19 mouse cellular contexts compared by ENCODE assay signal in the genomic region with DNA sequence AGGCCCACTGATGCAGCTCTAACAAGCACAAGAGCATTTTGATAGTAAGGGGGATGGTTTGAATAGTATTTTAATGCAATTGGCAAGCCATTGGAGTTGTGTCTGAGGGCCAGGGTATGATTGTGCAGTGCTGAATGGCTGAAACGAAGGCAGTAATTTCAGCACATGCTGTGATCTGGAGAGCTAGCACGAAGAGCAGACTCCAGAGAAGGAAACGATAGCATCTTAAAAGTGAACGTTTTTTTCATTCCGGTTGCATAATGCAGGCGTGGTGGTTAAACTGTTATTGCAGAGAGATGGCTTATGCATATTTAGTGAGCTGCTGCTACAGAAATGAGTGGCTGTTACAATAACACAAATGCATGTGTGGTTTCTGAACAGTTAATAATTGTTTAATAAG. TPM values are rescaled to one million over a fixed set of nuclear protein-coding genes. Genes with fewer than 3 reads are reported as not detected.
DNase-seq lines count a peak whose midpoint lies in the region; ATAC-seq and TF ChIP-seq lines count a peak whose summit lies in the region.
"Had no signal": no experiment of that assay in that cellular context is flagged by ENCODE, and none has a peak within 500 bp of the region (broad histone marks: within the 10 kb centered on the region; RNA-seq: fewer than 3 reads in every experiment).

No protein-coding gene starts in this region.

- peak; percentile 6 to 31 for DNase-seq in layer of hippocampus, postnatal 14 days (ENCODE audit: low spot score in 2 of 2)
- DNase-seq in layer of hippocampus, postnatal 10 days (ENCODE audit: low spot score in 2 of 2), result no peak
- peak; percentile 1 for DNase-seq in A20 (ENCODE audit: low read depth, low spot score)
- peak; percentile 82 for DNase-seq in brain, embryonic 14.5 days (ENCODE audit: low read depth)
- DNase-seq in thymus, postnatal 10 days (ENCODE audit: low spot score in 2 of 2), result no peak
- no peak for DNase-seq in thymus, postnatal 14 days
- DNase-seq: cerebellum, adult 18-20 months; gastrocnemius, postnatal 10 days; kidney, postnatal 36 days; liver, embryonic 13.5 days; lung, postnatal 10 days; retina, postnatal 1 day; thymus, adult 18-20 months had no signal

- no peak for TF ChIP-seq POLR2A in brain, embryonic 14.5 days (IDR thresholded peaks at IDR 0.05; ENCODE audit: borderline replicate concordance, extremely low read depth, insufficient read depth, insufficient read length, poor library complexity, severe bottlenecking)

- no peaks in the 10 kb centered on the region for H3K9me3 ChIP-seq in midbrain, embryonic 16.5 days (replicated peaks; ENCODE audit: control insufficient read depth, low read length, poor library complexity, severe bottlenecking)
- H3K9me3 ChIP-seq: limb, embryonic 10.5 days; liver, embryonic 13.5 days; midbrain, embryonic 12.5 days had no signal

- peak; percentile 71 for ATAC-seq in midbrain, embryonic 16.5 days
- ATAC-seq: intestine, embryonic 16.5 days had no signal

- no peak for TF ChIP-seq CTCF in brain, embryonic 14.5 days (IDR thresholded peaks at IDR 0.05; ENCODE audit: borderline replicate concordance, extremely low read depth, insufficient read depth, insufficient read length)

- 30% methylated on average over 6 of the region's 6 CpGs for WGBS in midbrain, embryonic 16.5 days

- peaks cover 5% of the 10 kb centered on the region for H3K4me1 ChIP-seq in midbrain, embryonic 16.5 days (ENCODE audit: control insufficient read depth, insufficient read depth, low read length)
- H3K4me1 ChIP-seq: limb, embryonic 10.5 days; liver, embryonic 13.5 days; midbrain, embryonic 12.5 days had no signal

- H3K4me2 ChIP-seq in midbrain, embryonic 16.5 days (ENCODE audit: low read length), result peak overlapping the region; percentile 12; the same call in 1 of the 2 replicates
- H3K4me2 ChIP-seq: liver, embryonic 13.5 days; midbrain, embryonic 12.5 days had no signal

- H3K36me3 ChIP-seq in midbrain, embryonic 16.5 days (ENCODE audit: control insufficient read depth, insufficient read depth, low read length), result no peaks in the 10 kb centered on the region
- H3K36me3 ChIP-seq: limb, embryonic 10.5 days; liver, embryonic 13.5 days; midbrain, embryonic 12.5 days had no signal

- no peaks in the 10 kb centered on the region for H3K27me3 ChIP-seq in midbrain, embryonic 16.5 days (ENCODE audit: control insufficient read depth, insufficient read depth, low read depth, low read length)
- H3K27me3 ChIP-seq: liver, embryonic 13.5 days; midbrain, embryonic 12.5 days had no signal

- peak overlapping the region; percentile 38; the same call in 1 of the 2 replicates for H3K27ac ChIP-seq in midbrain, embryonic 16.5 days (ENCODE audit: low read length)
- H3K27ac ChIP-seq: limb, embryonic 10.5 days; liver, embryonic 13.5 days; midbrain, embryonic 12.5 days had no signal

- H3K9ac ChIP-seq in midbrain, embryonic 16.5 days (ENCODE audit: low read depth, low read length), result no peak overlapping the region
- H3K9ac ChIP-seq: liver, embryonic 13.5 days; midbrain, embryonic 12.5 days had no signal

- no peak overlapping the region for H3K4me3 ChIP-seq in midbrain, embryonic 16.5 days (ENCODE audit: low read depth, low read length)
- H3K4me3 ChIP-seq: erythroblast, embryonic 14.5 days; limb, embryonic 10.5 days; liver, embryonic 13.5 days; midbrain, embryonic 12.5 days had no signal

RNA-seq across cellular contexts. Expression of a gene that starts 51.3 kb away (rescaled TPM):
- total RNA-seq in layer of hippocampus, postnatal 14 days (2021), result 10 to 100 TPM; 23.5 to 27.3 TPM
- 10 to 100 TPM; 30.8 to 34.5 TPM for total RNA-seq in layer of hippocampus, postnatal 10 days (2021)
- polyA plus RNA-seq in brain, embryonic 14.5 days (2012; rRNA removed), result 4.4 and 7.8 TPM in 2 replicates
- polyA plus RNA-seq in midbrain, embryonic 16.5 days (2015; fragmentation: Nextera tagmentation; extraction: Ambion mirVana), result 14.1 and 15.8 TPM in 2 replicates
- total RNA-seq: hematopoietic stem cell, adult 5-6 weeks had no signal
- polyA plus RNA-seq: erythroblast, embryonic 14.5 days had no signal

Comparison
In these comparisons a context has a peak if more than half of its experiments do, and no peak if none do; other contexts are left out.
1. DNase-seq: peak in layer of hippocampus, postnatal 14 days (2 of 2), A20 (single experiment) and brain, embryonic 14.5 days (single experiment); none in layer of hippocampus, postnatal 10 days (0 of 2), thymus, postnatal 10 days (0 of 2) and thymus, postnatal 14 days (single experiment).